Mouse (Mus musculus): ENCODE measurements around the gene Ankrd24.

DNA sequence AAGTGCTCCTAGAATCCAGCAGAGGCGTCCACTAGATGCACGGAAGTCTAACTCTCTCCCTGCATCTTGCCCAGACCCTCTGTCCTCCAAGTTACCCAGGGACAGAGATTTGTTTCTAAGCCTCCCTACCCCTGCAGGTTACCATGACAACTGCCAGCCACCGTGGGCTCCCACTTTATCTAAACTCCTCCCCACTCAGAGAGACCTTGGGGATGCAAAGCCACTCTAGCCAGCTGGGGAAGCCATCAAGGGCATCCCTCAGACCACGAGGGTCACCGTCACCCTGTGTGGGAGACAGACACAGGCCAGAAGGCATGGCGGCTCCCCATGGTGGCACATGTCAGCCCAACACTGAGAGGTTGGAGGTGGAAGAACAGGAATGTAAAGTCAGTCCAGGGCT, 45.0 kb upstream of the Ankrd24 start:
- no peak for TF ChIP-seq GATA1 (IDR thresholded peaks at IDR 0.05; ENCODE audit: borderline replicate concordance, low read length)
- no peak for TF ChIP-seq FLI1 (IDR thresholded peaks at IDR 0.05; ENCODE audit: low read length)

Measured in megakaryocyte, embryonic 14.5 days (primary cell).